In genomic region chr10:58604779-58605178, GRCm38 (mm10) we compare ENCODE assay signal across 8 mouse cellular contexts.
DNase-seq lines count a peak whose midpoint lies in the region; ATAC-seq lines count a peak whose summit lies in the region.

No protein-coding gene starts in this region.

- WGBS in midbrain, embryonic 11.5 days = 82% methylated on average over 2 of the region's 2 CpGs

- H3K4me2 ChIP-seq in midbrain, embryonic 11.5 days = no peak overlapping the region

- H3K36me3 ChIP-seq in midbrain, embryonic 11.5 days (ENCODE audit: control insufficient read depth, insufficient read depth, low read length) = no peaks in the 10 kb centered on the region

- H3K27me3 ChIP-seq in midbrain, embryonic 11.5 days (ENCODE audit: control insufficient read depth, insufficient read depth, low read length) = no peaks in the 10 kb centered on the region

- no peak overlapping the region for H3K9ac ChIP-seq in midbrain, embryonic 11.5 days (ENCODE audit: low read length)

- DNase-seq in right cerebral cortex, adult 18-20 months = peak; percentile 24
- no peak for DNase-seq in right cerebral cortex, postnatal 25 days
- peak; percentile 49 to 60 for DNase-seq in cerebellum, adult 18-20 months
- peak; percentile 70 for DNase-seq in heart, adult 9 months (ENCODE audit: low spot score in 2 of 2)
- peak; percentile 93 for DNase-seq in kidney, postnatal 14 days
- peak; percentile 67 to 76 for DNase-seq in right cerebral cortex, postnatal 10 days (ENCODE audit: low spot score in 2 of 2)
- no peak for DNase-seq in midbrain, embryonic 11.5 days (ENCODE audit: low spot score, missing footprints)
- no peak for DNase-seq in thymus, postnatal 4 days

- peaks cover 6% of the 10 kb centered on the region for H3K4me1 ChIP-seq in midbrain, embryonic 11.5 days (ENCODE audit: control insufficient read depth, insufficient read depth, low read length)

- ATAC-seq in midbrain, embryonic 11.5 days (ENCODE audit: low FRiP score) = no peak

- H3K27ac ChIP-seq in midbrain, embryonic 11.5 days (ENCODE audit: low read depth, low read length) = no peak overlapping the region

- no peak overlapping the region for H3K4me3 ChIP-seq in midbrain, embryonic 11.5 days (ENCODE audit: low read depth, low read length)

- no peaks in the 10 kb centered on the region for H3K9me3 ChIP-seq in midbrain, embryonic 11.5 days (ENCODE audit: control insufficient read depth, low read length)

Comparison
In these comparisons a context has a peak if more than half of its experiments do, and no peak if none do; other contexts are left out.
1. DNase-seq: peak in right cerebral cortex, adult 18-20 months (single experiment), cerebellum, adult 18-20 months (2 of 2), heart, adult 9 months (2 of 2), kidney, postnatal 14 days (single experiment) and right cerebral cortex, postnatal 10 days (2 of 2); none in right cerebral cortex, postnatal 25 days (single experiment), midbrain, embryonic 11.5 days (single experiment) and thymus, postnatal 4 days (single experiment).